Mouse (Mus musculus) lung, embryonic 14.5 days (tissue): ENCODE measurements at regions not wholly inside any gene's neighbourhood (a gene's known extent, or its start where the extent isn't known, plus 50 kb on each side); places are given as distances from the start of the nearest gene placed in this dataset.

Source experiments
- ATAC-seq: fragments of 200-750 bp; cut with Nextera tagmentation; 2 replicates; pipeline ENCODE4 v1.8.0; 2017; ENCODE audit warnings: mild to moderate bottlenecking, moderate TSS enrichment, moderate library complexity; ENCODE audit not compliant: insufficient read depth
- DNase-seq: peaks from one replicate; pipeline ENCODE4 v3.0.0-alpha.2; 2015
- H3K27ac ChIP-seq: fragments of 300-500 bp; sonication (generic); 2 replicates; pipeline ENCODE4 v1.5.1; 2014; ENCODE audit warnings: low read depth, mild to moderate bottlenecking, moderate library complexity
- H3K27me3 ChIP-seq: fragments of 300-500 bp; sonication (generic); 2 replicates; pipeline ENCODE4 v1.6.1; 2014; ENCODE audit warnings: low read length, control low read depth; ENCODE audit not compliant: insufficient read depth
- H3K36me3 ChIP-seq: fragments of 300-500 bp; sonication (generic); 2 replicates; pipeline ENCODE4 v1.6.1; 2014; ENCODE audit warnings: control low read depth; ENCODE audit not compliant: insufficient read depth
- H3K4me1 ChIP-seq: fragments of 300-500 bp; sonication (generic); 2 replicates; pipeline ENCODE4 v1.6.1; 2014; ENCODE audit warnings: antibody characterized with exemption, control low read depth; ENCODE audit not compliant: insufficient read depth
- H3K4me2 ChIP-seq: fragments of 300-500 bp; sonication (generic); 2 replicates; pipeline ENCODE4 v1.6.1; 2014; ENCODE audit warnings: mild to moderate bottlenecking
- H3K4me3 ChIP-seq: fragments of 300-500 bp; sonication (generic); 2 replicates; pipeline ENCODE4 v1.5.1; 2014; ENCODE audit warnings: low read depth, low read length
- H3K9ac ChIP-seq: fragments of 300-500 bp; sonication (generic); 2 replicates; pipeline ENCODE4 v1.6.1; 2014
- H3K9me3 ChIP-seq: fragments of 300-500 bp; sonication (generic); 2 replicates; pipeline ENCODE4 v1.6.1; 2016; ENCODE audit warnings: low read depth, low read length, control low read depth
- CTCF ChIP-seq: IDR thresholded peaks from 2 replicates; pipeline ENCODE4 v1.5.1; 2016; ENCODE audit warnings: antibody characterized with exemption, low read depth
- WGBS: fragments of 180-500 bp; shearing (Covaris S2); extraction: QIAGEN DNeasy Blood & Tissue Kit; methylation state at CpG from one replicate; pipeline ENCODE4 v1.1.7; 2014; 5-methylcytosine and 5-hydroxymethylcytosine counted together

DNA sequence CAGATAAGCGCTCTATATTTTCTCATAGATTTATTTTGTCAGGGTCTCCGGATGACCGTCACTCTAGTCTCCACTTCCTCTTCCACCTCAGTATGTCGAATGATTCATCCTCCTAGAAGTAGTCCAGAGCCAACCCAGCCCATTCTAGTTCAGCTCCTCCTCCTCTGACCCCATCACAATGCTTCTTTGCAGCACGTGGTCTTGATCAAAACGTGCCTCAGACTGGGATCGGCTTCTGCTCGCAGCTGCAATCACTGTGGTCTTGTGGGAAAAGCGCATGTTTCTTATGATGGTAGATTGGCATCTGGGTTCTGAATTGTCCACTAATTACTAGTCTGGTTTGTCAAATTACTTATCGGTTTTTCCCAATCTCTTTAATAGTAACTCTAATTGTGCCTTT lies 747.7 kb downstream of the Ntrk3 start:
- no peak overlapping the region for H3K4me2 ChIP-seq
- no peaks in the 10 kb centered on the region for H3K27me3 ChIP-seq
- H3K27ac ChIP-seq: no peak overlapping the region
- no peaks in the 10 kb centered on the region for H3K36me3 ChIP-seq
- TF ChIP-seq CTCF: no peak
- H3K9ac ChIP-seq: no peak overlapping the region
- no peak for ATAC-seq
- no peak for DNase-seq
- H3K9me3 ChIP-seq: no peaks in the 10 kb centered on the region
- no peaks in the 10 kb centered on the region for H3K4me1 ChIP-seq
- WGBS: 61% methylated on average over 10 of the region's 10 CpGs
- H3K4me3 ChIP-seq: no peak overlapping the region

DNA sequence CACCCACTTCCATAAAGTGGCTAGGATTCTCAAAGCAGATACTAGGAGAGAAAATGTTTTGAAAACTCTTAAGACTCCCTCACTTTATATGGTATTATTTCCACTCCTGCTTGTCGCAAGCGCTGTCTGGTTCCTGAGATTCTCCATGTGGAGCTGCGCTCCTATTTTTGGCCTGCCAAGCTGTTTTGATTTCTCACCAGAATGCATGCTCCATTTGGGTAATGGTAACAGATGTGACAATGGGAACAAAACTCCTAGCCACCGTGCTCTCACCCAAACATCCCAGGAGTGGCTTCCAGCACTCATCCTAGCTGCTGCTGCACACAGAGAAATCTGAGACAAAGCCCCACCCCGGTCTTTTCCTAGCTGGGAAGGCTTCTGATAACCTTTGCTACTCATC lies 749.6 kb downstream of the Ntrk3 start:
- no peak for DNase-seq
- Histone ChIP-seq H3K9ac (no peak overlapping the region), H3K4me3 (no peak overlapping the region), H3K9me3 (no peaks in the 10 kb centered on the region), H3K4me2 (no peak overlapping the region), H3K36me3 (no peaks in the 10 kb centered on the region), H3K27me3 (no peaks in the 10 kb centered on the region), H3K4me1 (no peaks in the 10 kb centered on the region), H3K27ac (no peak overlapping the region)
- WGBS: 31% methylated on average over 5 of the region's 5 CpGs
- no peak for ATAC-seq
- no peak for TF ChIP-seq CTCF

DNA sequence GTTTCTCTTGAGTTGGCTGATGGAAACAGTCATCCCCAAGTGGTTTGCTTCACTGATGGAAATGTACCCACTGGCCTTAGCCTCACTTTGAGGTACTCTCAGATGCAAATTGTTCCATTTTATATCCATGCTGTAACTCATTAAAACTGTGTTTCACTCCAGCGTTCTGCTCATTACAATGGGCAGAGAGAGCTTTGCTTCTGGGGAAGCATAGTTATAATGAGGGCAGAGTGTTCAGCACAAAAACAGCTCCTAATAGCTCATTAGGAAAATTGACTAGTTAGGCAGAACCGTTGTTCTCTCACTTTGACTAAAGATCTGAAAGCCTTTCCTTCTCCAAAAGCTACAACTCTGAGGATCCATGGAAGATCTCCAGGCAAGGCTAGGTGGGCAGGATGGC lies 771.2 kb downstream of the Ntrk3 start:
- WGBS: 78% methylated on average over 2 of the region's 2 CpGs
- no peak for TF ChIP-seq CTCF
- H3K4me3 ChIP-seq: no peak overlapping the region
- H3K27ac ChIP-seq: no peak overlapping the region
- no peak overlapping the region for H3K4me2 ChIP-seq
- H3K9me3 ChIP-seq: no peaks in the 10 kb centered on the region; the same call in 1 of the 2 replicates
- H3K4me1 ChIP-seq: no peaks in the 10 kb centered on the region
- DNase-seq (no peak), ATAC-seq (no peak)
- no peaks in the 10 kb centered on the region for H3K36me3 ChIP-seq
- no peak overlapping the region for H3K9ac ChIP-seq
- H3K27me3 ChIP-seq: no peaks in the 10 kb centered on the region

DNA sequence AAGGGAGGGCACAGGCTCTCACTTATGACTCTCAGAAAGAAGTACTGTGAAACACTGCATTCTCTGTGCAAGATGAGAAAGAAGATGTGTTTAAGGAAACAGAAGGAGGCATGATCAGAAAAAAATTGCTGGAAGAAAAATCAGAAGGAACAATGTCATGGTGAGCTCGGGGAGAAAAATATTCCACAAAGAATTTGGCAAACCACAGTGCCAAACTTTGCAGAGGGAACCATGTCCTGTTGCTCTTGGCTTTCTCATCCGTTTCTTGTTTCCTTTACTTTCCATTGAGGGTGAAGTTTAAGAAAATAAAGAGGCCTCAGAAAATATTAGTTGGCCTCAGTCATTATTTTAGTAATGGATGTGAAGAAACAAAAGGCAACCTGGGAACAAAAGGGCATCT lies 804.4 kb downstream of the Ntrk3 start:
- Histone ChIP-seq H3K4me2 (no peak overlapping the region), H3K27ac (no peak overlapping the region), H3K9me3 (no peaks in the 10 kb centered on the region), H3K4me3 (no peak overlapping the region), H3K36me3 (no peaks in the 10 kb centered on the region), H3K27me3 (no peaks in the 10 kb centered on the region), H3K9ac (no peak overlapping the region), H3K4me1 (no peaks in the 10 kb centered on the region)
- no peak for TF ChIP-seq CTCF
- 59% methylated on average over 2 of the region's 2 CpGs for WGBS
- ATAC-seq (no peak), DNase-seq (no peak)

DNA sequence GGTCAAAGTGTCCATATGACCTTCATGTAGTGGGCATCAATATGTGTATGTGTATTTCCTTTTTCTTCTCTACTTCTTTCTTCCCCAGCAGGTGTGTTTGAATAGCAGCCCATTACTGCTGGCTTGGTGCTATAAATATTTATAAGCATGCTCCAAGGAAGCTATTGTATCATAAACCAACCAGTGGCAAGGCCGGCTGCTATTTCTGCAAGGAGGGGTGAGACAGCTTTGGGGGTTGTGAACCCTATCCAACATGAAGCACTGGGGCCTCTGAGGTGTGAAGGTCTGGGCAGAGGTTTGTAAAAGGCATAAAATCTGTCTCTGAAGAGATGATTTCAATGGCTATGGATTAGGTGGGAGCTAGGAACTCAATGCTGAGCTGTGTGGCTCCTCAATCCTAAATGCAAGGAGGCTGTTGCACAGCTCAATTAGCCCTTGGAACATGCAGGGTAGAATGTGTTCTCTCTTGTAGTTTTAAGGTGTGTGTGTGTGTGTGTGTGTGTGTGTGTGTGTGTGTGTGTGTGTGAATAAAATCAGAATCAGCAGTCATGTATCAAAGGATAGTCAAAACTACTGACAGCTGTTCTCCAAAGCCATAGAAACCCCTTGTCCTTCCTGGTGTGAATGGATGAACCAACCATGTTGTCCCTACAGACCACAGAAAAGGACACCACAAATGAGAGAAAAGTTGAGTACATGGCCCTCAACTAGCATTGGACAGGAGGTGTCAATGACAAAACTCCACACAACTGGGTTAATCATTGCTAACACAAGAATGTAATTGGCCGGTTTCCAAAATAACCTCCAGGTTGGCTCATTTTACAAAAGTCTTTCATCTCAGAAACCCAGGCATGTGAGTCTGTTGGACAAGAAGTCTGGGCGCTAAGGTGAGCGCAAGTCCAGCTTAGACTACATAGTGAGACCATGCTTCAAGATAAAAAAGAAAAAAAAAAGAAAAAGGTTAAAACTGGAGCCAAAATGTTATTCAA lies 809.0 kb downstream of the Ntrk3 start:
- Histone ChIP-seq H3K9me3 (no peaks in the 10 kb centered on the region), H3K4me3 (no peak overlapping the region), H3K4me2 (no peak overlapping the region), H3K9ac (no peak overlapping the region), H3K4me1 (no peaks in the 10 kb centered on the region), H3K27ac (no peak overlapping the region; the same call in 1 of the 2 replicates), H3K27me3 (no peaks in the 10 kb centered on the region), H3K36me3 (no peaks in the 10 kb centered on the region)
- 66% methylated on average over 4 of the region's 4 CpGs for WGBS
- peak; percentile 49; the same call in 1 of the 2 replicates for ATAC-seq
- peak; percentile 51 for DNase-seq
- TF ChIP-seq CTCF: no peak

DNA sequence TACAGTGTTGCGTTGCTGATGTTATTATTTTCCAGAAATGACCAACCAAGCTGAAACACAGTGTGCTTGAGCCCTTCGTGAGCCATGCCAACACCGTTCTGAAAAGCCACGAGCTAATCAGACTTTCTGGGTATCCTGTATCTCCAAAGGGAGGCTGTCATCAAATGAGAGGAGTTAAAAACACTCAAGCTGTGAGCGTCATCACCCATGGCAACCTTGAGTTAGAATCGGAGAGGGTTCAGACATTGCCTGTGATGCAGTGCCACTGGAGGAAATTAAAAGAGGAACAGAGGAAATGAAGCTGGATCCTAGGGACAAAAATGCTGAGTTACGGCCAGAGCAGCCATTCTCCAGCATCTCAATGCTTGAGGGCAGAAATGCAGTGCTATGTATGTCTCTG lies 838.6 kb downstream of the Ntrk3 start:
- Histone ChIP-seq H3K9me3 (no peaks in the 10 kb centered on the region), H3K9ac (no peak overlapping the region), H3K27ac (no peak overlapping the region), H3K4me2 (no peak overlapping the region), H3K4me1 (no peaks in the 10 kb centered on the region), H3K36me3 (no peaks in the 10 kb centered on the region), H3K4me3 (no peak overlapping the region), H3K27me3 (no peaks in the 10 kb centered on the region)
- TF ChIP-seq CTCF: no peak
- WGBS: 66% methylated on average over 7 of the region's 7 CpGs
- ATAC-seq (no peak), DNase-seq (no peak)

DNA sequence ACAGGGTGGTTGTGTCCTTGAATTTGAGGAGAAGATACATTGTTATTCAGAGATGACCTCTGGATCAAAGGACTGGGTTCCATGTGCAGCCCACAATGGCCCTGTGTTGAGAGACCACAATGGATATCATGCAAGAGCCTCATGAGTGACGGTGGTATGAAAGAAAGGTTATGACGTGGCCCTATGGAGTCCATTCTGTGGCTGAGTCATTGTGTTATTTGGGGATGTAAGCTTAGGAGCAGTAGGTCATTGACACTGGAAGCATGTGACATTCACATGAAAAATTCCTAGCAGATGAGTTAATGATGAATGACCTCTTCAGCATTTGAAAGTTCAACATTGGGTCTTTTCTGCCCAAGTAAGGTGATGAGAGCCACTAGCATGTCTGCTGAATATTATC lies 849.3 kb downstream of the Ntrk3 start:
- no peak overlapping the region for H3K4me3 ChIP-seq
- no peaks in the 10 kb centered on the region for H3K36me3 ChIP-seq
- H3K27me3 ChIP-seq: no peaks in the 10 kb centered on the region
- DNase-seq (no peak), ATAC-seq (no peak)
- no peak overlapping the region for H3K4me2 ChIP-seq
- WGBS: 78% methylated on average over 2 of the region's 2 CpGs
- no peaks in the 10 kb centered on the region for H3K4me1 ChIP-seq
- H3K9me3 ChIP-seq: no peaks in the 10 kb centered on the region
- TF ChIP-seq CTCF: no peak
- H3K9ac ChIP-seq: no peak overlapping the region
- no peak overlapping the region for H3K27ac ChIP-seq
